Mouse (Mus musculus) midbrain, embryonic 11.5 days (tissue): ENCODE measurements around the gene Sntb2. TPM values are rescaled to one million over a fixed set of nuclear protein-coding genes. Genes with fewer than 3 reads are reported as not detected.
"Not testable (repeated sequence)": the region's sequence is repeated elsewhere in the genome, so short reads cannot be mapped to it uniquely, and the experiment has no call there.

Experiments used
- ATAC-seq: fragments of 200-750 bp; cut with Nextera tagmentation; 2 replicates; pipeline ENCODE4 v1.8.0; 2017; ENCODE audit warnings: moderate TSS enrichment, moderate library complexity; ENCODE audit not compliant: low FRiP score
- DNase-seq: peaks from one replicate; pipeline ENCODE4 v3.0.0; 2015; ENCODE audit warnings: low spot score; ENCODE audit errors: missing footprints
- H3K27ac ChIP-seq: fragments of 300-500 bp; sonication (generic); 2 replicates; pipeline ENCODE4 v1.5.1; 2014; ENCODE audit warnings: low read depth, low read length
- H3K27me3 ChIP-seq: fragments of 300-500 bp; sonication (generic); 2 replicates; pipeline ENCODE4 v1.6.1; 2014; ENCODE audit warnings: mild to moderate bottlenecking, low read length, moderate library complexity, mixed read lengths; ENCODE audit not compliant: control insufficient read depth, insufficient read depth
- H3K36me3 ChIP-seq: fragments of 300-500 bp; sonication (generic); 2 replicates; pipeline ENCODE4 v1.6.1; 2014; ENCODE audit warnings: mild to moderate bottlenecking, low read length, moderate library complexity, mixed read lengths; ENCODE audit not compliant: control insufficient read depth, insufficient read depth
- H3K4me1 ChIP-seq: fragments of 300-500 bp; sonication (generic); 2 replicates; pipeline ENCODE4 v1.6.1; 2014; ENCODE audit warnings: low read length; ENCODE audit not compliant: control insufficient read depth, insufficient read depth
- H3K4me2 ChIP-seq: fragments of 300-500 bp; sonication (generic); 2 replicates; pipeline ENCODE4 v1.6.1; 2014; ENCODE audit warnings: mild to moderate bottlenecking, moderate library complexity
- H3K4me3 ChIP-seq: fragments of 300-500 bp; sonication (generic); 2 replicates; pipeline ENCODE4 v1.5.1; 2014; ENCODE audit warnings: low read depth, low read length
- H3K9ac ChIP-seq: fragments of 300-500 bp; sonication (generic); 2 replicates; pipeline ENCODE4 v1.6.1; 2014; ENCODE audit warnings: low read length
- H3K9me3 ChIP-seq: fragments of 300-500 bp; sonication (generic); 2 replicates; pipeline ENCODE4 v1.6.1; 2016; ENCODE audit warnings: low read length; ENCODE audit not compliant: control insufficient read depth
- WGBS: fragments of 180-500 bp; shearing (Covaris S2); extraction: QIAGEN DNeasy Blood & Tissue Kit; methylation state at CpG from one replicate; pipeline ENCODE4 v1.1.7; 2014; 5-methylcytosine and 5-hydroxymethylcytosine counted together
- polyA plus RNA-seq: library from polyadenylated mRNA; unstranded; fragments of >200 nt; fragmentation: Nextera tagmentation; extraction: Ambion mirVana; gene quantifications from 2 replicates; pipeline ENCODE4 v1.2.1, GENCODE M21; 2014

Sntb2 gene
- polyA plus RNA-seq, 1 experiment from 2014 or later, result 5.9 TPM

- H3K27ac ChIP-seq, result no peak overlapping the region
- H3K9ac ChIP-seq, result no peak overlapping the region
- H3K9me3 ChIP-seq, result no peaks in the 10 kb centered on the region
- no peak for ATAC-seq
- H3K4me3 ChIP-seq, result no peak overlapping the region
- H3K4me2 ChIP-seq, result no peak overlapping the region
- no peaks in the 10 kb centered on the region for H3K4me1 ChIP-seq
- H3K36me3 ChIP-seq, result peaks cover 3% of the 10 kb centered on the region; the same call in 1 of the 2 replicates
- no peaks in the 10 kb centered on the region for H3K27me3 ChIP-seq
- DNase-seq, result no peak
- WGBS, result 92% methylated on average over 7 of the region's 7 CpGs
These were observed 55.8 kb downstream of the Sntb2 start for GRCm38 (mm10) chr8:106991393-106991792.

DNA sequence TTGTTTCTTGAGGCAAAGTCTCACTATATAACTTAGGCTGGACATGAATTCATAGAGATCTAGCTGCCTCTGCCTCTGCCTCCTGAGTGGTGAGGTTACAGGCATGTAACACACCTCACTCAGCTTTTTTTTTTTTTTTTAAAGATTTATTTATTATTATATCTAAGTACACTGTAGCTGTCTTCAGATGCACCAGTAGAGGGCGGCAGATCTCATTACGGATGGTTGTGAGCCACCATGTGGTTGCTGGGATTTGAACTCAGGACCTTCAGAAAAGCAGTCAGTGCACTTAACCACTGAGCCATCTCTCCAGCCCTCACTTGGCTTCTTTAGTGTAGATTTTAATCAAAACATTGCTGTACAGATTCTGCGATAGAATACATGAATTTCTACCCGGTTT, 60.8 kb downstream of the Sntb2 start:
- DNase-seq, H3K27me3 ChIP-seq, H3K4me3 ChIP-seq, H3K9ac ChIP-seq, H3K4me1 ChIP-seq, H3K4me2 ChIP-seq, H3K9me3 ChIP-seq, ATAC-seq, H3K36me3 ChIP-seq, H3K27ac ChIP-seq: not testable (repeated sequence)
- 87% methylated on average over 4 of the region's 4 CpGs for WGBS

- no peak for DNase-seq
- no peaks in the 10 kb centered on the region for H3K36me3 ChIP-seq
- no peaks in the 10 kb centered on the region for H3K4me1 ChIP-seq
- no peak overlapping the region for H3K4me2 ChIP-seq
- H3K27me3 ChIP-seq, result no peaks in the 10 kb centered on the region
- H3K9ac ChIP-seq, result no peak overlapping the region
- H3K27ac ChIP-seq, result no peak overlapping the region
- H3K9me3 ChIP-seq, result no peaks in the 10 kb centered on the region
- H3K4me3 ChIP-seq, result no peak overlapping the region
- 86% methylated on average over 4 of the region's 4 CpGs for WGBS
- no peak for ATAC-seq
These were observed 61.9 kb downstream of the Sntb2 start for GRCm38 (mm10) chr8:106997416-106997815.

DNA sequence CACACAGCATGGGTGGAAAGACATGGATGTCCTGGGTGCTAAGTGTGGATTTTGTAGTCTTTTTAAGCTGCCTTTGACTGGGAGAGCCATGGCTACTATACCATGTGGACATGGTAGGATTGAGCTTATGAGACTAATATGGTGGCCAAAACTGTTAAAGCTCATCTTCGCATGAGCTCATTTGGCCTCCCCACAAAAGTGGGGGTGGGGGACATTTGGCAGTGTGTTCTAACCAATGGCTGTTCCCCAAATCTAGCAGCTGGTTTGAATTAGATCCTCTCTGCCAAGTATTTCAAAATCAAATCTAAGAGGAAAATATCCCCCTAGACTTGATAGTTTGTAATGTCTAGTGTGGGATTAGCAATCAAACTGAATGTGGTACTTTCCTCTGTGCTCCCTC, 63.5 kb downstream of the Sntb2 start:
- Histone ChIP-seq H3K27me3 (no peaks in the 10 kb centered on the region), H3K4me3 (no peak overlapping the region), H3K36me3 (no peaks in the 10 kb centered on the region), H3K9ac (no peak overlapping the region), H3K4me2 (no peak overlapping the region), H3K4me1 (no peaks in the 10 kb centered on the region), H3K27ac (no peak overlapping the region), H3K9me3 (no peaks in the 10 kb centered on the region)
- no peak for ATAC-seq
- no peak for DNase-seq
- 95% methylated on average over 1 of the region's 1 CpGs for WGBS

DNA sequence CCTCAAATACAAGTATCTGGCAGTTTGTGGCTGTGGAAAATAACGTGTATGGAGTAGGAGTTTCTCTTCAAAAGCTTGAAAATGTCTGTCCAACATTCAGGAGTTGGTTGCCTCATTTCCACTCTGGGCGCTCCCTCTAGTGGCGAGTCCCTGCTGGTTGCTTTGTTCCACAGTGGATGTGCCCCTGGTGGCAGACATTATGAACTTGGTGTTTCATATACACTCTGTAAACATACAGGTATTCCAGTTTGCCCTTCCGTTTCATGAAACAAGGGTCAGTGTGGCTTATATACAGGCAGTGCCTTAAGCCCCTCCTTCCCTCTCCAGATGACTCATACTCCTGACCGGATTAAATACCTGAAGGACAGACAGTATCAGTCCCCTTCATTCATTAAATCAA, 67.0 kb downstream of the Sntb2 start:
- Histone ChIP-seq H3K36me3 (no peaks in the 10 kb centered on the region), H3K27me3 (no peaks in the 10 kb centered on the region), H3K4me3 (no peak overlapping the region), H3K4me1 (no peaks in the 10 kb centered on the region), H3K9ac (no peak overlapping the region), H3K4me2 (no peak overlapping the region), H3K27ac (no peak overlapping the region), H3K9me3 (no peaks in the 10 kb centered on the region)
- peak; percentile 97 for DNase-seq
- whole genome bisulfite sequencing, result 47% methylated on average over 5 of the region's 5 CpGs
- no peak for ATAC-seq

GRCm38 (mm10) chr8:107007795-107008194, 72.2 kb downstream of the Sntb2 start:
- ATAC-seq (no peak), DNase-seq (no peak)
- Histone ChIP-seq H3K9me3 (no peaks in the 10 kb centered on the region), H3K27ac (no peak overlapping the region), H3K36me3 (peaks cover 2% of the 10 kb centered on the region; the same call in 1 of the 2 replicates), H3K4me2 (no peak overlapping the region), H3K27me3 (no peaks in the 10 kb centered on the region), H3K4me1 (no peaks in the 10 kb centered on the region), H3K9ac (no peak overlapping the region), H3K4me3 (no peak overlapping the region)
- 93% methylated on average over 3 of the region's 3 CpGs for WGBS

DNA sequence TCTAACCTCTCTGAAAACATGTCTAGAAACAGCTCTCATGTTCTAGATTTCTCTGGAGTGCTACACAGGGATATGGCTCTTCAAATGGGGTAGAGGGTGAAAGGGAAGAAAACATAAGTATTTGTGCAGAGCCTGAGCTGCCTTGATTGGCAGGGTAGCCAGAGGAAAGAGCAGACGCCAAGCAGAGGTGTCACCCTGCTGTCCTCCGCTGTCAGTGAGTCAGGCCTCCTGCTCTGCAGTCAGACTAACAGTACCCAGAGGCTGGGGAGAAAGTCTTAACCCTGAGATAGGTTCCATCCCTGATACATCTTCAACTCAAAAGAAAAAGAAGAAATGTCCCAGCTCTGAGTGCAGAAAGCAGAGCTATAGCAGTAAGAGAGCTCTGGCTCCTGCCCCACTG, 77.1 kb downstream of the Sntb2 start:
- Histone ChIP-seq H3K9ac (no peak overlapping the region), H3K36me3 (peaks cover 2% of the 10 kb centered on the region; the same call in 1 of the 2 replicates), H3K4me1 (no peaks in the 10 kb centered on the region), H3K27me3 (no peaks in the 10 kb centered on the region), H3K4me3 (no peak overlapping the region), H3K27ac (no peak overlapping the region), H3K4me2 (no peak overlapping the region), H3K9me3 (no peaks in the 10 kb centered on the region)
- WGBS, result 79% methylated on average over 2 of the region's 2 CpGs
- DNase-seq (no peak), ATAC-seq (no peak)

DNA sequence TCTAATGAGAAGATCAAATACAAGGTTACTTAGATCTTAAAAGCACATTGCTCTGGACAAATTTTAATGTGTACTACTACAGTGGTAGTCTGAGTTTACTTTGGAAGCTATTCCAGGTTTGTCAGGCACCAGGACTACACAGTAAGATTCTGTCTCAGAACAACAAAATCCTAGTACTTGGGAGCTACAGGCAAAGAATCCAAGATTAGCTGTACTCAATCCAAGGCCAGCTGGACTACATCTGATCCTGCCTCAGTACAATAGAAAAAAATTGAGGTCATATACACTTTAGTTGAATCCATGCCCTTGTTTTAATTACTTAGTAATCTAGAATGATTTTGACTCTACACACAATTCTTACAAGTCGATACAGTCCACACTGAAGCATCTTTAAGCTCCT, 79.4 kb downstream of the Sntb2 start:
- DNase-seq (no peak), ATAC-seq (no peak)

GRCm38 (mm10) chr8:107023479-107023878, 87.9 kb downstream of the Sntb2 start:
- Histone ChIP-seq H3K4me1 (no peaks in the 10 kb centered on the region), H3K27ac (no peak overlapping the region), H3K9me3 (no peaks in the 10 kb centered on the region), H3K4me3 (no peak overlapping the region), H3K9ac (no peak overlapping the region), H3K36me3 (no peaks in the 10 kb centered on the region), H3K27me3 (no peaks in the 10 kb centered on the region), H3K4me2 (no peak overlapping the region)
- 92% methylated on average over 8 of the region's 8 CpGs for WGBS
- DNase-seq (no peak), ATAC-seq (no peak)

More for the DNA sequence above, 79.4 kb downstream of the Sntb2 start:
- no peaks in the 10 kb centered on the region for H3K4me1 ChIP-seq
- H3K9ac ChIP-seq, result no peak overlapping the region
- H3K36me3 ChIP-seq, result no peaks in the 10 kb centered on the region; the same call in 1 of the 2 replicates
- H3K27me3 ChIP-seq, result no peaks in the 10 kb centered on the region
- H3K4me2 ChIP-seq, result no peak overlapping the region
- H3K4me3 ChIP-seq, result no peak overlapping the region
- 96% methylated on average over 1 of the region's 1 CpGs for WGBS
- no peak overlapping the region for H3K27ac ChIP-seq
- no peaks in the 10 kb centered on the region for H3K9me3 ChIP-seq

DNA sequence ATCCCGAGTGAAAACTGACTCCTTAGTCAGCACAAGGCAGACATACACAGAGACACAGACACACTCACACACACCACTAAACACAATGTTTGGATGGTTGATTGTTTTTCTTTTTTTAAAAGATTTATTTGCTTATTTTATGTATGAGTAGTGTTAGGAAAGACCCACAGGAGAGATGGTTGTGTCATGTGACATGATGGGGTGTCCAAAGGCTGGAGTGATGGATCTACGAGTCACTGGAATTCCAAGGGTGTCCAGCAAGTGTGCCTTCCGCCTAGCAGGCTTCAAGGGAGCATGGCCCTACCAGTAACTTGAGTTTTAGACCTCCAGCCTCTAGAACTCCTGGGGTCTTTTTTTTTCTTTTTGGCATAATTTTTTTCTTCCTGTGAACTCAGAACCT, 93.8 kb downstream of the Sntb2 start:
- Histone ChIP-seq H3K27me3 (no peaks in the 10 kb centered on the region), H3K9ac (no peak overlapping the region), H3K4me3 (no peak overlapping the region), H3K27ac (no peak overlapping the region), H3K4me1 (peaks cover 8% of the 10 kb centered on the region), H3K4me2 (no peak overlapping the region), H3K9me3 (no peaks in the 10 kb centered on the region), H3K36me3 (no peaks in the 10 kb centered on the region)
- ATAC-seq (no peak), DNase-seq (no peak)
- WGBS, result 85% methylated on average over 3 of the region's 3 CpGs
